Mouse (Mus musculus) CH12.LX (cell line): Measurements from ENCODE around the gene Fpgs.

ENCODE experiments used
- ELF1 ChIP-seq: IDR thresholded peaks from 2 replicates; pipeline ENCODE4 v1.6.1; 2014; ENCODE audit warnings: low read depth, mild to moderate bottlenecking, inconsistent platforms, low read length, improper control_type of control experiment
- NELFE ChIP-seq: IDR thresholded peaks from 2 replicates; pipeline ENCODE4 v1.6.1; 2011; ENCODE audit warnings: low read depth, low read length, improper control_type of control experiment

GRCm38 (mm10) chr2:32661509-32662107 lies 42.3 kb downstream of the Fpgs start:
- TF ChIP-seq ELF1: no peak
- TF ChIP-seq NELFE: no peak
